Mouse (Mus musculus) neural tube, embryonic 11.5 days (tissue): ENCODE data around the gene Fam20a. TPM values are rescaled to one million over a fixed set of nuclear protein-coding genes. Genes with fewer than 3 reads are reported as not detected.

Experiments
- ATAC-seq: fragments of 200-750 bp; cut with Nextera tagmentation; 2 replicates; pipeline ENCODE4 v1.8.0; 2017; ENCODE audit warnings: moderate number of reproducible peaks, mild to moderate bottlenecking, moderate TSS enrichment, moderate library complexity; ENCODE audit not compliant: insufficient read depth, low FRiP score, low TSS enrichment
- DNase-seq: peaks from one replicate; pipeline ENCODE4 v3.0.0-alpha.2; 2015; ENCODE audit warnings: low spot score
- H3K27ac ChIP-seq: fragments of 300-500 bp; sonication (generic); 2 replicates; pipeline ENCODE4 v1.5.1; 2014; ENCODE audit warnings: low read depth, mild to moderate bottlenecking, low read length
- H3K27me3 ChIP-seq: fragments of 300-500 bp; sonication (generic); 2 replicates; pipeline ENCODE4 v1.6.1; 2014; ENCODE audit warnings: mild to moderate bottlenecking, low read length, mixed read lengths; ENCODE audit not compliant: control insufficient read depth, insufficient read depth
- H3K36me3 ChIP-seq: fragments of 300-500 bp; sonication (generic); 2 replicates; pipeline ENCODE4 v1.6.1; 2014; ENCODE audit warnings: mild to moderate bottlenecking, low read length, moderate library complexity, mixed read lengths; ENCODE audit not compliant: control insufficient read depth, insufficient read depth
- H3K4me1 ChIP-seq: fragments of 300-500 bp; sonication (generic); 2 replicates; pipeline ENCODE4 v1.6.1; 2014; ENCODE audit warnings: low read length, mixed read lengths; ENCODE audit not compliant: control insufficient read depth, insufficient read depth
- H3K4me2 ChIP-seq: fragments of 300-500 bp; sonication (generic); 2 replicates; pipeline ENCODE4 v1.6.1; 2014; ENCODE audit warnings: low read depth, mild to moderate bottlenecking, moderate library complexity
- H3K4me3 ChIP-seq: fragments of 300-500 bp; sonication (generic); 2 replicates; pipeline ENCODE4 v1.5.1; 2014; ENCODE audit warnings: low read depth, low read length
- H3K9ac ChIP-seq: fragments of 300-500 bp; sonication (generic); 2 replicates; pipeline ENCODE4 v1.6.1; 2014; ENCODE audit warnings: mild to moderate bottlenecking, low read length
- H3K9me3 ChIP-seq: fragments of 300-500 bp; sonication (generic); 2 replicates; pipeline ENCODE4 v1.6.1; 2016; ENCODE audit warnings: low read length; ENCODE audit not compliant: control insufficient read depth
- WGBS: fragments of 180-500 bp; shearing (Covaris S2); extraction: QIAGEN DNeasy Blood & Tissue Kit; methylation state at CpG from one replicate; pipeline ENCODE4 v1.1.7; 2014; 5-methylcytosine and 5-hydroxymethylcytosine counted together
- polyA plus RNA-seq: library from polyadenylated mRNA; unstranded; fragments of >200 nt; fragmentation: Nextera tagmentation; extraction: Ambion mirVana; gene quantifications from 2 replicates; pipeline ENCODE4 v1.2.1, GENCODE M21; 2014

Fam20a gene
- polyA plus RNA-seq, result 0.76 and 0.92 TPM in 2 replicates

DNA sequence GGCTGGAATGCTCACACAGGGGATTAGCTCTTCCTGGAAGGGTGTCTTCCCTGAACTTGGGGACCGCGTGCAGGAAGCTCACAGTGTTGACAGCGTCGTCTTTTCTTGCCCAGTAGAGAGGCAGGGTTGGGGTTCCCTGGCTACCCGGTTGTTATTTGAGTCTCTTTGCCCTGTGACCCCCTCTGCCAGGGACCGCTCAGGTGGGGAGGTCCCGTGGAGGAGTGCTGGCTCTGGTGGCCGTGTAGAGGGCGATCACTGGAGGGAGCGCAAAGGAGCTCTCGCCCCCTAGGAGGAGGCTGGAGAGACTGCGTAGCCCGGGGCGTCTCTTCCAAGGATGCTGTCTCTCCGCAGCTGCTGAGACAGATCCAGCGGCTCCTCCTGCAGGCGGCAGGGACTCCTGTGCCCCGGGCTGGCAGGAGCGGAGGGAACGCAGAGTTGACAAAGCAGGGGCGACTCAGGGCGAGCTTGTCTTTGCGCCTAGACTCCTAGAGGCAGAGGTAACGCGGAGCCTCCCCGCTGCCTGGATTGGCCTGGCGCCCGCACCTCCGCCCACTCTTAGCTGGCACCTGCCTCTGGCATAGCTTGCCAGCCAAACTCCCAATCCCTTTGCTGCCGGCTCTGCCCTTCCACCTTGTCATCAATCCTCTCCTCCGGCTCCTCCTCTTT lies at the start of gene Fam20a:
Gene Fam20a, minus strand, starts transcription at position 499 of the 666 bp plus-strand sequence.
- WGBS, result 2% methylated on average over 30 of the region's 31 CpGs
- H3K4me2 ChIP-seq, result peak within 1 kb of the TSS; percentile 96
- peak within 1 kb of the TSS; percentile 37 for H3K9ac ChIP-seq
- ATAC-seq (peak; percentile 64), DNase-seq (peak; percentile 51)
- no peaks in the 10 kb centered on the region for H3K36me3 ChIP-seq
- peaks cover 15% of the 10 kb centered on the region; the same call in 1 of the 2 replicates for H3K27me3 ChIP-seq
- H3K4me3 ChIP-seq, result peak within 1 kb of the TSS; percentile 43
- H3K4me1 ChIP-seq, result peaks cover 7% of the 10 kb centered on the region; the same call in 1 of the 2 replicates
- no peak within 1 kb of the TSS for H3K27ac ChIP-seq
- H3K9me3 ChIP-seq, result no peaks in the 10 kb centered on the region

DNA sequence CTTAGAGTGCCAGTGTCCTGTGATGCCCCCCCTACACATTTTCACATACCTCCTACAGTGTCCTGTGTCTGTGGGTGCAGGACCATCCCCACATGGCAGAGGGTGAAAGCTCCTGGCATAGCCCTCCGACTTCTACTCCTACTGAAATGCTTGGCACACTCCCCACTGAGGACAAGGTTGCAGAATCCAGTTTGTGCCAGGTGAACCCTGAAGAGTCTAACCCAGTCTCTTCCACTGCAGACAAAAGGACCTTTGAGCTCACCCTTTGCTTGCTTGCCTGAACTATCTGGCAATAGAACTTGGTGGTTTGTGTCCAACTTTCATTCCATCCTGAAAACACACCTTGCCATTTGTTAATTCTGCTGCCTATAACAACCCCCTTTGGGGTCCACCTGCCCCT lies 49.3 kb upstream of the Fam20a start:
- H3K4me1 ChIP-seq, result no peaks in the 10 kb centered on the region
- H3K4me2 ChIP-seq, result no peak overlapping the region
- no peak overlapping the region for H3K27ac ChIP-seq
- no peaks in the 10 kb centered on the region for H3K36me3 ChIP-seq
- H3K9ac ChIP-seq, result no peak overlapping the region
- no peaks in the 10 kb centered on the region for H3K27me3 ChIP-seq
- DNase-seq, result no peak
- H3K9me3 ChIP-seq, result no peaks in the 10 kb centered on the region
- no peak overlapping the region for H3K4me3 ChIP-seq
- no peak for ATAC-seq
- 94% methylated on average over 1 of the region's 1 CpGs for WGBS

DNA sequence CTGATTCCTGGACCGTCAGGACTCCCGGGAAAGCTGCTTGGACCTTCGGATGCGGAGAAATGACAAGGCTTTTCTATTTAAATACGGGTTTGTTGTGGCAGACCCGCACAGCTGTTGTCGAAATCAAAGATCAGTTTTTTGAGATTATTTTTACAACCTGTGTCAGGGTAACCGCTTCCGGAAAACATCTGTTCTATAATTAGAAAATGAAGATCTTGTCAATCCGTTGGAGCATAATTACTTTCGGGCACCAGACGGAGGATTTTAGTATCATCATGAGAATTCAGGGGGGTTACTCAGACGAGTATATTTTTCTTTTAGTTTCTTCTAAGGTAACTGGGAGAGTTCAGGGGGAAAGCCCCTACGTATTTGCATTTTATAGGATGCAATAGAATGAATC lies 48.1 kb upstream of the Fam20a start:
- no peaks in the 10 kb centered on the region for H3K9me3 ChIP-seq
- no peaks in the 10 kb centered on the region for H3K27me3 ChIP-seq
- no peaks in the 10 kb centered on the region for H3K4me1 ChIP-seq
- H3K4me3 ChIP-seq, result no peak overlapping the region
- no peak overlapping the region for H3K27ac ChIP-seq
- 90% methylated on average over 14 of the region's 14 CpGs for WGBS
- no peak for ATAC-seq
- no peak overlapping the region for H3K4me2 ChIP-seq
- H3K36me3 ChIP-seq, result no peaks in the 10 kb centered on the region
- DNase-seq, result no peak
- H3K9ac ChIP-seq, result no peak overlapping the region

DNA sequence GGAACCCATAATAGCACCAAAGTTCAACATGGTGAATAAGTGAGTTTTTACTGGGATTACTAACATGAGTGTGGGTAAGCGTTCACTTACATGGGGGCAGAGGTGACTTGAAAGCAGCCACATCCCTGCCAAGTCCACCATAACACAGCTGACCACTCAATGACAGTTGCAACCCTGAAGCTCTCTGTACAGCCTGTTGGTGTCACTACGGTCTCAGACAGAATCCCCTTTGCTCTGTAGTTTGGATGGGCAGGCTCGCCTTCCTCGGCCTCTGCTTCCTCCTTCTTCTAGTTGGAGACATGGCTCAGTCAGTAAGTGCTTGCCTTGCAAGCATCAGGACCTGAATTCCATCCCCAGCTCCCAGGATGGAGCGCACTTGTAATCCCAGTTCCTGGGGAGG lies 47.0 kb upstream of the Fam20a start:
- Histone ChIP-seq H3K4me2 (no peak overlapping the region), H3K27me3 (no peaks in the 10 kb centered on the region), H3K4me3 (no peak overlapping the region), H3K4me1 (no peaks in the 10 kb centered on the region), H3K9me3 (no peaks in the 10 kb centered on the region), H3K36me3 (no peaks in the 10 kb centered on the region), H3K9ac (no peak overlapping the region), H3K27ac (no peak overlapping the region)
- ATAC-seq (no peak), DNase-seq (no peak)
- 84% methylated on average over 5 of the region's 5 CpGs for WGBS

DNA sequence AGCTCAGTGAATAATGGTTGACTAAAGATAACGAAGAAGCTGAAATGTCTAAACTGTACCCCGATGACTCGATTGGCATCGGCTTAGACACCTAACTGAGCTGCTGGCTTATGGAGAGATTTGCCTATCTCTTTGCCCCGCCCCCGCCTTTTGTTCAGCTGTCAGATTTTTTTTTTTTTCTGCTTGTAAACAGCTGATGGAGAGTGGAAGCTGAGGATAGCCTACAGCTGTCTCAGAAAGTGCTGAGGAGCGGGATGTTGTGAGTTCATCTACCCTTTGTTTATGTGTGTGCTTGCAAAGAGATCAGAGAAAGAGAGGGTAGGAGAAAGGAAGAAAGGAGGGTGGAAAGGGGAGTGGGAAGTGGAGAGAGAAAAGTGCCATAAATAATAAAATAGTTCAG lies 38.0 kb upstream of the Fam20a start:
- H3K27me3 ChIP-seq, result no peaks in the 10 kb centered on the region
- no peak overlapping the region for H3K9ac ChIP-seq
- H3K4me1 ChIP-seq, result no peaks in the 10 kb centered on the region
- H3K36me3 ChIP-seq, result no peaks in the 10 kb centered on the region
- no peak overlapping the region for H3K4me2 ChIP-seq
- 86% methylated on average over 7 of the region's 7 CpGs for WGBS
- H3K9me3 ChIP-seq, result no peaks in the 10 kb centered on the region
- ATAC-seq, result no peak
- H3K4me3 ChIP-seq, result no peak overlapping the region
- no peak overlapping the region for H3K27ac ChIP-seq
- DNase-seq, result no peak

DNA sequence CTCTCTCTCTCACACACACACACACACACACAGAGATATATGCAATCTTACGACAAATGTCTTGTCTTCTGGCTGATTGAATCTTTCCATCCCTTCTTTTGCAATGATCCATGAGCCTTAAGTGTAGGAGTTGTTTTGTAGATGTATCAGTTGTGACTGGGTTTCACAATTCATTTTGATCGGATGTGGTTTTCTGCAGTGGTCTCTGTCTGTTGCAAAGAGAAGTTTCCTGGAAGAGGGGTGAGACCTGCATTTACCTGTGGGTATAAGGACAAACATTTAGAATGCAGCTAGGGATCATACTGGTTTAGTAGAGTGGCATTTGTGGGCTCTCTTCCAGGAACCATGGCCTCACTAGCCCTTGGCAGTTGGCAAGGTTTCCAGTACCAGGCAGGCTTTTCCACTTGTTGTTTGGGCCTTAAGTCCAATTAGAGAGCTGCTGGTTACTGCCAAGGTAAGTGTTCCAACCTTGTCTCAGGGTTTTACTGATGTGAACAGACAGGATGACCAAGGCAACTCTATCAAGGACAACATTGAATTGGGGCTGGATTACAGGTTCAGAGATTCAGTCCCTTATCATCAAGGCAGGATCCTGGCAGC lies 36.6 kb upstream of the Fam20a start:
- no peak for ATAC-seq
- Histone ChIP-seq H3K9ac (no peak overlapping the region), H3K4me1 (no peaks in the 10 kb centered on the region), H3K9me3 (no peaks in the 10 kb centered on the region), H3K36me3 (no peaks in the 10 kb centered on the region), H3K4me3 (no peak overlapping the region), H3K27me3 (no peaks in the 10 kb centered on the region), H3K27ac (no peak overlapping the region), H3K4me2 (no peak overlapping the region)
- DNase-seq, result no peak
- 92% methylated on average over 2 of the region's 2 CpGs for WGBS

DNA sequence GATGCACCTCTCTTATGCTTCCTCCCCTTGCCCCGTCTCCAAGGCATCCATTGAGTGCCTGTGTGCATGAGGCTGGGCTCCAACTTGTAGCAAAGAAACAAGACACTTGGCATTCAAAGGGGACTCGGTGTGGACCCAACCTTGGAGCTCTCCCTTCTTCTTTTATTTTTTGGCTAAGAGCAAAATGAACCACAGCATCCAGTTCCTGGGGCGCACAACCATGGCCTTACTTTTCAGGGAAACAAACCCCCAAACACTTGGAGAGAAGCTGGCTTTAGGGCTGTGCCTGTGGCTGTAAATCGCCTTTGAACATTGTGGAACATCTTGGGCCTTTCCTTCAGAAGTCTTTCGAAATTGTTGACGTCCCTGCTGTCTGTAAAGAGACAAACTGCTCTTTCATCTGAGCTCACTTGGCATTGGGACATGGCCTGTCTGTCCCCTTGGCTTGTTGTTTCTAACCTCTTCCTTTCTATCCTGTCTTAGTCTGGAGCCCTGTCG lies 32.1 kb upstream of the Fam20a start:
- 69% methylated on average over 7 of the region's 7 CpGs for WGBS
- no peak for ATAC-seq

DNA sequence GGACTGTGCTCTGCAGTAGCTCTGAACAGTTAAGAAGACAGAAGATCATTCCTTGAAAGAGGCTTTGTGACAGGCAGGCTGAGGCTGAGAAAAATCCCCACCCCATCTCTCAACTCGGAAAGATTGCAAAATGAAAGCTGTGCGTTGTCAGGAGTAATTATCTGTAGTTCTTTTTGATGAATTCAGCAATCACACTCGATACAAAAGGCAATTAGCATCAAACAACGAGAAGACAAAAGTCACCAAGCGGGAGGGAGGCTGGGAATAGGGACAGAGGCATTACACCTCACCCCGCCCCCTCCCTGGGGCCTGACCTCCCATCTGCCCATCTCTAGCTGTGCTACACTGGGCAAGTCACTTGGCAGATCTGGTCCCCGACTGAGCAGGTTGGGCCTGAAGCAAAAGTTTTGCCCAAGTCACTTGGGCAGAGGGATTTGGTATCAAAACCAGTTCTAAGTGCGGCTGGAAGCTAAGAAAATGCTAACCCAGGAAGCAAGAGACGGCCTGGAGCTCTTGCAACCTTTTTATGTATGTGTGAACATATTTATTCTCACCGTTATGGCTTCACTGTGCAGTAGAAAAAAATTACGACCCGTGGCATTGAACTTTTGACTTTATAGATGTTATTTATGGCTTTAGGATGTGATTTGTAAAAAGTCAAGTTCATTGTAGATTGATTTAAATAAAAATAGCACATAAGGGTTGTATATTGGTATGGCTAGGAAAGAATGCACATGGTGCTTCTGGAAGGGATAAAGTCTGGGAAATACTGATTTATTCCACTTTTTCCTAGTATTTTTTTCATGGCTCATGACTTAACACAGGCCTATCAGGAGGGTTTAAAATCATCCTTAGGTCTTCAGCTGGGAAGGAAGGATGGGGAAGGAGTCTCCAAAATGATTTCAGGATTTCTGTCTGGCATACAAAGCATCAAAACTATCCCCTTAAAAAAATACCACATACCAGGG lies 29.8 kb upstream of the Fam20a start:
- no peaks in the 10 kb centered on the region; the same call in 1 of the 2 replicates for H3K4me1 ChIP-seq
- H3K9ac ChIP-seq, result peak overlapping the region; percentile 28; the same call in 1 of the 2 replicates
- H3K4me2 ChIP-seq, result no peak overlapping the region; the same call in 1 of the 2 replicates
- no peak overlapping the region for H3K27ac ChIP-seq
- H3K27me3 ChIP-seq, result no peaks in the 10 kb centered on the region
- ATAC-seq (0 out of 2 replicates have a peak, but pooled peaks have one; percentile 61), DNase-seq (no peak)
- H3K9me3 ChIP-seq, result no peaks in the 10 kb centered on the region
- WGBS, result 29% methylated on average over 12 of the region's 12 CpGs
- H3K36me3 ChIP-seq, result no peaks in the 10 kb centered on the region
- no peak overlapping the region for H3K4me3 ChIP-seq

More for the DNA sequence above, 32.1 kb upstream of the Fam20a start:
- no peak overlapping the region for H3K27ac ChIP-seq
- H3K4me1 ChIP-seq, result no peaks in the 10 kb centered on the region; the same call in 1 of the 2 replicates
- DNase-seq, result no peak
- no peak overlapping the region for H3K4me2 ChIP-seq
- no peaks in the 10 kb centered on the region for H3K9me3 ChIP-seq
- H3K36me3 ChIP-seq, result no peaks in the 10 kb centered on the region
- no peak overlapping the region for H3K9ac ChIP-seq
- H3K4me3 ChIP-seq, result no peak overlapping the region
- no peaks in the 10 kb centered on the region for H3K27me3 ChIP-seq
